Mouse (Mus musculus) central nervous system, embryonic 11.5 days (tissue): ENCODE data around the gene Fam155a. TPM values are rescaled to one million over a fixed set of nuclear protein-coding genes. Genes with fewer than 3 reads are reported as not detected.

Experiments
- polyA plus RNA-seq: library from polyadenylated mRNA; depleted of rRNA; stranded (reverse); fragments of >200 nt; gene quantifications from 2 replicates; pipeline ENCODE4 v1.2.3, GENCODE M21; 2012; rRNA removed

The Fam155a gene
- 5.7 and 5.8 TPM in 2 replicates for polyA plus RNA-seq

DNA sequence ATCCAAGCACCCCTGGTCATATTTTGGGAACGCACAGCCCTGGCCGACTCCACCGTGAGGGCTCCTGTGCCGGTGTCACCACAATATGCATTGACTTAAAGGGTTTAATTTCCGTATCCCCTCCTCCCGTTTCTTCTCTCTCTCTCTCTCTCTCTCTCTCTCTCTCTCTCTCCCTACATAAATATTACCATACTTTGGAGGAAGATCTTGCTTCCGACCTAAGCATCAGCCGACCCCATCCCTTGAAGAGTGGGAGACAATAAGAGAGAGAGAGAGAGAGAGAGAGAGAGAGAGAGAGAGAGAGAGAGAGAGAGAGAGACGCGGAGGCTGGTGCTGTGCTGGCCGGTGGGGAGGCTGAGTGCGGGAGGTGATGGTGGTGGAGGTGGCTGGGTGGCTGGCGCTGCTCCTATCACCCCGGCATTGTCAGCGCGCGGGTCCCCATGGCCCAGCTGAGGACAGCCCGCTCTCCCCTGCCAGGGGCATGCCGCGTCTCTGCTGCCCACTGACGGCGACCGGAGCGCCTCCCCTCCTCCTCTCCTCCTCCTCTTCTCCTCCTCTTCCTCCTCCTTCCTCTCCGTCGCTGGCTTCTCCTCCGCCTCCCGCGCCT, at the start of gene Fam155a:
Fam155a (minus strand) TSS at position 163 of the 607 bp plus-strand sequence.

Other genes starting within 250 kb of the Fam155a start
- not detected in 2 replicates for gene Gm10217, start 93.1 kb upstream of the Fam155a start, polyA plus RNA-seq
- gene Lig4, start 206.5 kb upstream of the Fam155a start, polyA plus RNA-seq: 8.6 and 8.7 TPM in 2 replicates
- gene Abhd13, start 206.5 kb upstream of the Fam155a start, polyA plus RNA-seq: 7.6 and 12.8 TPM in 2 replicates
- gene Tnfsf13b, start 235.3 kb upstream of the Fam155a start, polyA plus RNA-seq: 0.89 and 0.97 TPM in 2 replicates